Mouse (Mus musculus) MEL-GATA-1-ER (cell line): ENCODE measurements around the gene Nup153.

Experiments
- DNase-seq: peaks from one replicate; pipeline ENCODE4 v3.0.0-alpha.2; 2012; ENCODE audit warnings: low read depth; ENCODE audit errors: extremely low read depth

Nup153 gene

DNA sequence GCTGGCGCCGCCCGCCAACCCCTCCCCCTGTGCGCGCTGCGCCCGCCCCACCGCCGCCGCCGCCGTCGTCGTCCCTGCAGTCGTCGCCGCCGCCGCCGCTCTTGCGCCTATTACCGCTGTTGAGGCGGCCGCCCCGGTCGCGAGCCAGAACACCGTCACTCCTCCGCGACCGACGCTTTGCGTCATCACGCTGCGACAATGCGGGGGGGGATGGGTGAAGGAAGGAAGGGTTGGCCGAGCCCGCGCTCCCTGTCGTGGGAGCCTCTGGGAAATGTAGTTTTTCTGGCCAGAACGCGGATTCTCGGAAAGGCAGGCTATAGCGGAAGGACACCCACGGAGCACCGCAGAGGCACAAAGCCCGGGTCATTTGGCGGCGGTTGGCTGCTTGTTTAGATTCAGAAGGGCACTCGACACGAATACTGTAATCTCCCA is at the start of gene Nup153:
Nup153 (minus strand) TSS at position 104 of the 432 bp plus-strand sequence.
- peak; percentile 94 for DNase-seq

DNA sequence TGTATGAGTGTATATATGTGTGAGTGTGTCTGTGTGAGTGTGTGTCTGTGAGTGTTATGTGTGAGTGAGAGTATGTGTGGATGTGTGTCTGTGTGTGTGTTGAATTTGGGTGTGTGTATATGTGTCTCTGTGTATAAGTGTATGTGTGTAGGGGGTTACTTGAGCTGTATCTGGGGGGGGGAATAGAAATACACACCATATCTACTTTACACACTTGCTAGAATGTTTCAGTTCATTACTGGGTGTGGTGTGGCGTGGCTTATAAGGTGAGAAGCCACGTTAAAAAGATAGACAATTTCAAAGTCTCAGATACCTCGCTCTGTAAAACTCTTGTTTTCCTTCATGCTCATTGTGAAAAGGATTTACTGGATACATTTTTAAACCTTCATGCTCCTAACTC is 49.7 kb upstream of the Nup153 start:
- no peak for DNase-seq

DNA sequence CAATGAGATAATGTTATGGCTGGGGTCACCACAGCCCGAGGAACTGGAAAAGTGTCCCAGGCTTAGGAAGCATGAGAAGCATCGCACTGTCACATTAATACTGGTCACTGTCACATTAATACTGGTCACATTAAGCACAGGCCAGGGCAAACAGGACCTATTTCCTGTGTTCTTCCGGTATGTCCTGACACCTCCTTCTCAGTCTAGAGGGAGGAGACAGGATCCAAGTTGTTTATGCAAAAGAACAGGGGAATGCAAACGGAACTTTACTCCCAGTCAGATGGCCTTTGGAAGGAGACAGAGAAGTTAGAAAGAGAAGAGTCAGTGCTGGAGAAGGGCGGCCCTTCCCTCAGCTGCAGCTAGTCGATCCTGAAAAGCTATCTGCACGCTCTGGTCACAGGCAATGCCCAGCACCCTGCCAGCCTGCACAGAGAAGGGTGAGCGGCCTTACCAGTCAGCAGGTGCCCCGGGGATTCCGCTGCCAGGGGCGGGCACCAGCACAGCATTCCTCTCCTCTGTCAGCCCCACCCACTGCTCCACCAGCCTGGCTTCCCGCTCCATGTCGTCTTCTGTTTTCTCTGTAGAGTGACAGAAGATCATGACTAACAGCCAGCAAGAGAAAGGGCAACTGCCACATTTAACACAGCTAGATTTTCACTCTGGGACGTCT is 49.0 kb upstream of the Nup153 start:
- DNase-seq, result no peak

DNA sequence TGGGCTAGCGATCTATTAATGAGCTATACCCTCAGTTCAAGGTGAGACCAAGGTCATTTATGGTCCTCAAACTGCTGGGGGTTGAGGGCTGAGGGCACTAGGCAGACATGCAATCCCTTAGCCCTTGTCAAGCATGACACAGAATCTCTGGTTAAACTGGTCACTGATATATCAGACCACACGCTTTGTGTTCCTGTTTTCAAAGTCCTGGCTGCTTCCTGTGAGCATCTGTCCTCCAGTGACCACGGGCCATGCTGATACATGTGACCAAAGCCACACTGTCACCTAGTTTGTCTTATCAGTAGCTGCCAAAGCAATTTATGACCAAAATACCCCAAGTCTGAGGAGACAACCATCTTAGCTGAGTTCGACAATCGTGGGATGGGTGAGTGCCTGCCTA is 47.3 kb upstream of the Nup153 start:
- peak; percentile 26 for DNase-seq

DNA sequence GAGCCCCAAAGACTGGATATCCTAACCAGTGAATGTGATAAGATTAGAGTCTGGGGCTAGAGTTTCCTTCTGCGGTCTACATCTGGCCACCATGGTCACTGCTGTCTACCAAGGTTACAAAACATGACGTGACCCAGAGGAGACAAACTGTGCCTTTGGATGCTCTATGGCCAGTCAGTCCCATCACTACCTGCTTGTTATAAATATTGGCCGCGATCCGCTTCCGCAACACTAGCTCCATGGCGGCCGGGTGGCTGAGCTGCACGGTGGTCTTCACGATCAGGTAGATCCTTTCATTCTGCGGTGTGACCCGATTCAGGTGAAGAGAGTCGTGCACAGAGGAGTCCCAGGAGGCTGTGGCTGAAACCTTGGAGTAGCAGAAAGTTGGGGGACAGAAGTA is 44.8 kb upstream of the Nup153 start:
- no peak for DNase-seq

DNA sequence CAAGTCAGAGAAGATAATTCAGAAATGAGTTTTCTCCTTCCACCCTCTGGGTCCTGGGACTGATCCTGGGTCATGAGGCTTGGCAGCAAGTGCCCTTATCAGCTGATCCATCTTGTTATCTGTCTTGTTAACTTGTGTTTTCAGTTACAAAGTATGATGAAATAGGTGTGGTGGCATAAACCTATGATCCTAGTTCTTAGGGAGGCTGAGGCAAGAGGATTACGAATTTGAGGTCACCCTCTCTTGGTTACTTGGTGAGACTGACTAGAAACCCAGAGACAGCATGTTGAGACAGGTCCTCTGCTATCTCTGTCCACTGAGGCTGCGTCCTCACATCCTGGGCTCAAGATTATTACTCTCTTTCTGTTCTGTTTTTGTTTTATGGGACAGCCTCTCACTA is 37.6 kb upstream of the Nup153 start:
- no peak for DNase-seq

DNA sequence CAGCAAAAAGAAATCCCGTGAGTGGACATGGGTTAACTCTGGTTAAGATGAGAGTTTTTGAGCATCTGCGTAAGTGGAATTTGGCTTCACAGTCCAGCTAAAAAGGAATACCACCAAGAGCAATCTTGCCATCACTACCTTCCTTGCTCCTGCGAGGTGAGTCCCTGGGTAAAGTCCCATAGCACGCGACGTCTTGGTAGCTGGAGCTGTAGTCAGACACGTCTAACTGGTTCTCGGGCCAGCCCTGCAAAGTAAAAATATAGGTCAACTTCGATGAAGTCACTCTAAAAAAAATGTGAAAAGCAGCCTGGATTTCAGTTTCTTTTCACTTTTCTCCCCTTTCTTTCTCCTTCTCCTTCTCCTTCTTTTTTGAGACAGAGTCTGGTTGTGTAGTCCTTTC is 35.5 kb upstream of the Nup153 start:
- DNase-seq, result no peak

DNA sequence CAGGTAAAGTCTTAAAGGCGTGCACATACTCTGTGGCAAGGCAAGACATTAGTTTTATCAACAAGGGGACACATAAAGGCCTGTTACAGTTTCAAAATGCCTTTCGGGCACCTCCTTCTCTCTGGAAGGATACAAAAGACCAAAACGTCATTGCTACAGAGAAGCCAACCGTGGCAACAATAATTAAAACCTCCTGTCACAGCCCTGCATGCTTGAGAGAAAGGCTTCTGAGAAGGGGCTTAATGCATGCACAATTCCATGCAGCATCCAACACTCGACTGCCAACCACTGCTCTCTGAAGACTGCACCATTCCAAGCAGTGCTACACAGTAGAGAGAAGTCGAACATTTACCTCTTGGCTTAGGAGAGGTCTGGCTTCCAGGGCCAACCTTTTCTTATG is 33.2 kb upstream of the Nup153 start:
- DNase-seq, result no peak

DNA sequence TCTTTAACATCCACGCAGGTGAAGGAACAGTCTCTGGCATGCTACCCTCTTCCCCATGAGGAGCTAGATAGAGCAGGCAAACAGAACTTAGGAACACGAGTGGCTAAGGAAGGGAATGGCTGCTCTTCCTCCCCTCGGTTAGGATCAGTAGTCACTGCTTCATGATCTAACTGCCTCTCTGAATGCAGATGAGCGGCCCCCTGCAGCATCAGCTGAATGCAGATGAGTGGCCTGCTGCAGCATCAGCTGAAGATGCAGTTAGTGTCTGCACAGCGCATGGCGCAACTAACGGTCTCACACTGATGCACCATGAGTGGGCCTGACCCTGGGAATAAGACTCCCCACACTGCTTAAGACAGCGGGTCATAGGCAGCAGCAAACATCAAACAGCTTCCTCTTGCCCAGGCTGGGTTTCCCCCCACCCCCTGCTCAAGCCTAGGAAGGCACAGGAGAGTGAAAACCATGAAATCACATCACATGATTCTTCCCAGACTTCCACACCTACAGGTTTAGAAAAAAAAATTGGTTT is 31.6 kb upstream of the Nup153 start:
- DNase-seq, result no peak

DNA sequence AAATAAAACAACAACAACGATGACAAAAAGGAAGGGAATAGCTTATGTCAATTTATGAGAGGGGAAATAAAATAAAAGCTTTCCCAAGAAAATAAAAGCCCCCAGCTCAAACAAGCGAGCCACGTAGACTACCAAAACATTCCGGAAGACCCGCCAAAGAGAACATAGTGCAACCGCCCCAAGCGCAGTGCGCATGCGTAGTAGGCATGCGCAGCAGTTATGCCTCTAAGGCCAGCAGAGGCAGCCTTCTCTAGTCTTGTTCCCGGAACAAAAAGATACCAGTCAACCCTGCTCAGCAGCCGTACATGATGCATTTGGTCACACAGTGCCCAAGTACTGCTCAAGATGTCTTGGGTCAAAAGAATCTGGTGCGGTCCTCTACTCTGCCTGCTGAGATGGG is 30.9 kb upstream of the Nup153 start:
- DNase-seq, result no peak

DNA sequence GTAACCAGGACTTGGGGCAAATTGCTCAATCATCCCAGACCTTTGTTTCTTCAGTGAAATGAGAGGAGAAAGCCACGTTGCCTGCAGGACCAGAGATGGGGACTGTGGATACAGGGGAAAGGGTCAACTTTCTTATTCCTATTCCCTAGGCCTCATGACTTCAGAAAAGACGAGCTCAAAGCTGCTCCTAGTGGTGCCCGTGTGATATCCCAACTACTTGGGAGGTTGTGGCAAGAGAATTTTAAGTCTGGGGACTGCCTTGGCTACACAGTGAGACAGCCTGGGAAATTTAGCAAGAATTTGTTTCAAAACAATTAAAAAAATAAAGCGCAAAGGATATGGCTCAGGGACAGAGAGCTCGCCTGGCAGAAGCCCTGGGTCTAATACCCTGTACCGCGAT is 30.2 kb upstream of the Nup153 start:
- DNase-seq, result no peak

DNA sequence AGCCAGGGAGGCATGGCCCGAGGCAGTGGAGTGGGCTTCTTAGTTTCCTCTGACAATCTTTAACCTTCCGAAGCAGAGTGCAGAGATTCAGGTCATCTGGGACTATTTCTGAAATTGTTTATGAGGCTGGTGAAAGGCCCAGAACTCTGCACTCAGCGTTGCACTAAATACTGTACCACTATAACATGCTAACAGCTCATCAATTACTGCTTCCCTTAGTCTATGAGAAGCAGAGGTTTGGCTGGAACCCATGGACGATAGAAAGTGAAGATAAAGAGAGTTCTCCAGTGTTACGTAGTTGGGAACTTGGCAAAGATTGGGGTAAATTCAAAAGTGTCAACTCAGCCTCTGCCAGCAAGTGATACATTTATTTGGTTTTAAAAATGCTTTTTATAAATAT is 25.6 kb upstream of the Nup153 start:
- no peak for DNase-seq

DNA sequence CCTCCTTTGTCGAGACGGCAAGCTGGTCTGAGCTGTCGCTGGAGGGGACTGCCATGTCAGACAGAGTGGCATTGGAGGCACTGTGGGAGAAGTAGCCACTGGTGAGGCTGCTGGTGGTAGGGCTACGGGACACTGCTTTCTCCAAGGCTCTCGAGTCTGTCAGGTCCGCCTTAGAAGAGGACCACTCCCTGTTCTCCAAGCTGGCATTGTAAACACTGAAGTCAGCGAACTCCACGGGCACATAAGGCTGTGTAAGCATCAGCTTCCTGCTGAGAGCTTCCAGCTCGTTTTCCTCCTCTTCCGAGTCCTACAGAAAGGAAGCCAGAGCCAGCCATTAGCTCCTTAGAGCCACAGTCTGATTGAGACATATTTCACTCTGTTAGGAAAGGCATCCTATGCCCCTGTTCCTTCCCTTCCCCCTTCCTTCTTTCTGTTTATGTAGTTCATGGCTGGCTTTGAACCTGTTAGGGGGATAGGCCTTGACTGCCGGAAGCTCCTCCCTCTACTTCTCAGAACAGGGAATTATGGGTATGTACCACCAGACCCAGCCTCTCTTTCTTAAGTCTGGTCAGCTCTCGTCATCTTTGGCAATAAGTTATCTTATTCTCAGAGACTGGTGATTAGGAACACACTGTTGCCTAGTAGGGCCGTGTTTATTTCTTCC is 25.0 kb upstream of the Nup153 start:
- no peak for DNase-seq

DNA sequence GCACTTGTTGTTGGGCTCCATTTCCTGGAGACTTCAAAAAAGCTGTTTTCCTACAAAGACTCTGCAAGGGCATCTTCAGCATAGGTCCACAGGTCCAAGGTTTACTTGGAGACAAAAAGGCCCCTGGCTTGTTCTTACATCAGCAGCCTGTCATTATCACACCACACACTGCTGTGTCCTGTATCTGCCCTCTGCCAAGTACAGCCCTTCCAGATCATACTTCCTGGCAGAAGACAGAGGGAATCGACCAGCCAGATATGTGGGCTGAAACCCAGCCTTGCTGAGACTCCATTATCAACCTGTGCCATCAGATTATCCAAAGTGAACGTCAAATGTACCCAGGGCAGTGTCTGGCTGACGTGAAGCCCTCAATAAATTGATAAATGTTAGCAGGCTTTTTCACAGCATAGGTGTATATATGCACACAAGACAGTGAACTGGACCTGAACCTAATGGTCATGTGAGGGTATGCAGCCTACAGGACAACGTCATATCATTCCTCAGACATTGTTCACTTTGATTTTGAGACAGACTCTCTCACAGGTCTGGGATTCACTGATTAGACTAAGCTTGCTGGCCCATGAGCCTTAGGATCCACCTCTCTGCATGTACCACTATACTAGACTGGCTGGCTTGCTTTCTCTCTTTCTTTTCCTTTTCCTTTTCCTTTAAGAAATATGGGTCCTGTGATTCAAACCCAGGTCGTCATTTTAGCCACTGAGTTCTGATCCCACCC is 20.6 kb upstream of the Nup153 start:
- no peak for DNase-seq

DNA sequence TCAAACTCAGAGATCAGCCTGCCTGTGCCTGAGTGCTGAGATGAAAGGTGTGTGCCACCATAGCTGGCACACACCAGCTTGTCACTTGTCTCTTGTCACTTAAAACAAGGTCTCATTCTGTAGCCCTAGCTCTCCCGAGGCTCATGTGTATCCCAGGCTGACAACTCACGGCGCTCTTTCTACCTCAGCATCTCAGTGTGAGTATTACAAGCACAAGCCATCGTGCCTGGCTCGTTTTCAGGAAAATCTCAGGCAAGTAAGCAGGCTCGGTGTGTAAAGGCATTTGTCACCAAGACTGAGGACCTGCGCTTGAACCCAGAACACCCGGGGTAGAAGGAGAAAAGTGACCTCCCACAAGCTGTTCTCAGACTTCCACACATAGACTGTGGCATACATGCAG is 16.1 kb upstream of the Nup153 start:
- no peak for DNase-seq

DNA sequence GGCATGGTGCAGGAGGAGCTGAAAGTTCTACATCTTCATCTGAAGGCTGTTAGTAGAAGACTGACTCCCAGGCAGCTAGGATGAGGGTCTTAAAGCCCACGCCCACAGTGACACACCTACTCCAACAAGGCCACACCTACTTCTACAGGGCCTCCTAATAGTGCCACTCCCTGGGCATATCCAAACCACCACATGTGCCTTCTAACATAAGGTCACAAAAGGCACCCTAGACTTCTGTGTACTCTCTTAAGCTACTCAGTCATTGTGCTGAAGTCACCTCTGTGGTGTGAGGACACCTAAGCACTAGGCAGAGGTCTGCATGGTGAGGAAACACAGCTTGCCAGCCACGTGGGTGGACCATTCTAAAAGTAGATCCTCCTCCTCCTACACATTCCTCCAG is 14.6 kb upstream of the Nup153 start:
- DNase-seq, result no peak

DNA sequence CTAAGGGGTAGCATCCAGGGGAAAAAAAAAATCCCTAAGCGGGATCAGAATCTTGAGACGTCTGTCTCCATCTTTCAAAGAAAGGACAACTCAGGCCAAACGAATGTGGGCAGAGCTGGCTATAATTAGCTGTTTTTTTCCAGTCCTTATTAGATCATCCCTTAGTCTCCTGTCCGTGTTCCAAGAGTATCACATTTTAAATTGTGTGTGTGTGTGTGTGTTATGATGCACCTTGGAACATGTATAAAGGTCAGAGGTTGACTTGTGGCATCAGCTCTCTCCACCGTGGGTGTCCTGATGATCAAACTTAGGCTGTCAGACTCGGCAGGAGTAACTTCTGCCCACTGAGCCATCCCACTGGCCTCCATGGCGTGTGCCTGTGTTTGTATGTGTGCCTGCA is 11.7 kb upstream of the Nup153 start:
- DNase-seq, result no peak

DNA sequence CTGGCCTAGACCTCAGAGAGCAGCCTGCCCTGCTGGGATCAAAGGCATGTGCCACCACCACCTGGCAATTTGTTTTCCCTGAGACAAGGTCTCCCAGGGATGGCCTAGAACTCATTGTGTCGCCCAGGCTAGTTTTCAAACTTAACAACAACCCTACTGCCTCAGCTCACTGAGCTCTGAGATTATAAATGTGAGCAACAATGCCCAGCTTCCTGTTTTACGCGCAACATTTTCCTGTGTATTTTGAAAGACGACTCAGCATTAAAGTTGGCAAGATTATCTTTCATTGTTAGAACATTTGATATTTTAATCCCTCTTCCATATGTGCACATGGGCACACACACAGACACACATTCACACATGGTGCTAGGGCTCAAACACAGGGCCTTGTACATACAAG is 9.7 kb upstream of the Nup153 start:
- DNase-seq, result no peak

DNA sequence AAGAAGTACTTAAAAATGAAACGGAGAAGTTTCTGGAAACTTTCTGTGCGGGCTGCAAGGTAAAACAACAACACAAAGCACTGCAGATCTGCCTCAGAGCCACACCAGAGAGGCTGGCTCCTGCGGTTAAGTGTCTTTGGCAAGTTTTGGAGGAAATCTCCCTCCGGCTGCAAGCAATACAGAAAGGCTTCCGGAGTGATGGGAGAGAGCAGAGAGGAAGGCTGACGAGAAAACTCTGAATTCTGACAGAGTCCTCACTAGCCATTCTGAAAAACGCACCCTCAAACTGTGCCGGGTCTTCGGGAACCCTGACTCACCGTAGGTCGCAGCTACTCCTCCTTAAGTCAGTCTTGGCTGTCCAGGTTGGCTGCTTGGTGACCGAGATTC is 8.7 kb upstream of the Nup153 start:
- DNase-seq, result no peak

DNA sequence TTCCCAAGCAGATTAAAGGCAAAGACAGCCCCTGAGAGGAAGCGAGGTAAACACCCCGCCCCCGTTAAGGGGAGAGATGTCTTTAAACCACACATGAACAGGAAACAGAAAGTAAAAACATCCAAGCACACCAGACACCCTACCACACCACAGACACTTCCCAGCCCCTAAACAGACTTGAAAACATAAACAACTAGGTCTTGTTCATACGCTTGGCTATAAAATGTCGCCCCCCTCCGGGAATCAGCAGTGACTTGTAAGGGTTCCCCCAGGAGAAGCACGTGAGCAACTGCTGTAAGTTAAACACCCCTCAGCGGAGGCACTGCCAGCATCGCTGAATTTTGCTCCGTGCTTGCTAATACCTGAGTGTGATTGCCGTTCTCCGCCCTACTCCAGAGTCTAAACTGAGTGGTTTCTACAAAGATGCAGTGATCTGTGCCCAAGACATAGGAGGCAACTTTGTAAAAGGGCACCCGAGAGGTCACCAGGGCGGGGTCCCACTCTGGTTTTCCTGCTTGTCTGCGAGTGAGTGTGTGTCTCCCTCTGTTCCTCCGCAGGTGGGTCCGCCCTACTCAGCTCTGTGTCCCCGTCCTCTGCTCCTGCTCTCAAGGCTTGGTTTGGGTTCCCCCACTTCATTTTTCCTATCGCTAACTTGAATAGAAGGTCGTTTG is 8.2 kb upstream of the Nup153 start:
- no peak for DNase-seq

DNA sequence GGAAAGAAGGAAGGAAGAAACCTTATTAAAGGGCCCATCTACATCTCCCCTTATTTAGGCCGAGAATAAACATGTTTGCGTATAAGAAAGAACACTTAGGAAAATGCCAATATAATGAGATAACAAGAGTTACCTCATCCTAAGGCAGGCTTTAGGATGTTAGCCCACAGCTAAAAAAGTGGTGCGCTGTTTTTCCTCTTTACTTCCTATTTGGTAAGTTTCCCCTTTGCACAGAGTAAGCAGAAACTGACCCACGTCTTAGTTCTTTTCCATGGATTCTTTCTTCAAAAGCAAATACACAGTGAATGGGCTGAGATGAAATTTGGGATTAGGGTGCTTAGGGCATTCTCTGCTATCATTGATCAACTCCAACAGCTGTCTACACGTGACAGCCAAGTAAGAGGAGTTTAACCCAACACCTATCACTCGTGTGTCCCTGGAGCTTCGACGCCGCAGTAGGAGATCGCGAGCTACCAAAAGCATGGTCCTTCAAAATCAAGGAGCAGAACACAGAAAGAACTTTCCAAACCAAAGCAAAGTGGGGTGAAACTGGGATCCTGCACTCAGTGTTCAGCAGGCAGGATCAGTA is 7.6 kb upstream of the Nup153 start:
- no peak for DNase-seq

DNA sequence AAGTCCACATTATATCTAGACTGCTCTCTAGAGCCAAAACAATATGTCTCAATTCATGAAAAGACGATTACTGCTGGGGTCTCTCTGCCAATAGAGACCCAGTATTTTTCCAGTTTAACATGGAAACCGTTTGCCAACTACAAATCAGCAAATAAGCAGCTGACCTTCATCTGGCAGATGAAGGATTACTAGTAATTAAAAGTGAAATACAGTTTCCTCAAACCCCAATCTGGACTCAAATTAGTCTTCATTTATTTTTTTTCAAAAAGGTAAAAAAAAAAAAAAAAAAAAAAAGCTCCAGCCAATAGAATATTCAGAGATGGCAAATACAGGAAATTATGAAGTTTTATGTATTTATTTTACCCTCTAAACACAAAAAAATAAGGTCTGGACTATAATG is 2.3 kb upstream of the Nup153 start:
- no peak for DNase-seq
